Mouse (Mus musculus) kidney, adult 11 months (tissue): Measurements from ENCODE around the gene Pop4.

Source experiments
- DNase-seq: peaks from one replicate; pipeline ENCODE4 v3.0.0; 2022

The Pop4 gene

GRCm38 (mm10) chr7:38219526-38219925 is 51.7 kb downstream of the Pop4 start:
- no peak for DNase-seq

- no peak for DNase-seq
These were observed 52.4 kb downstream of the Pop4 start for GRCm38 (mm10) chr7:38218631-38219367.

- peak; percentile 97 for DNase-seq
These were observed 53.6 kb downstream of the Pop4 start for GRCm38 (mm10) chr7:38217417-38218171.

- no peak for DNase-seq
These were observed 55.5 kb downstream of the Pop4 start for GRCm38 (mm10) chr7:38215697-38216096.

- DNase-seq = no peak
These were observed 55.9 kb downstream of the Pop4 start for GRCm38 (mm10) chr7:38215281-38215680.

- no peak for DNase-seq
These were observed 56.6 kb downstream of the Pop4 start for GRCm38 (mm10) chr7:38214473-38215214.

GRCm38 (mm10) chr7:38212651-38213062 is 58.6 kb downstream of the Pop4 start:
- DNase-seq = no peak
